Mouse (Mus musculus) bone marrow macrophage, adult 2 months (primary cell): Measurements from ENCODE around the gene Klf6.

Experiments used
- CTCF ChIP-seq: IDR thresholded peaks from 2 replicates; pipeline ENCODE4 v1.5.1; 2012; ENCODE audit warnings: low read depth, mild to moderate bottlenecking, low read length, moderate library complexity
- POLR2A ChIP-seq: IDR thresholded peaks from 2 replicates; pipeline ENCODE4 v1.6.1; 2012; ENCODE audit warnings: mild to moderate bottlenecking, low read depth, low read length, borderline replicate concordance

GRCm38 (mm10) chr13:5892684-5893447 is 31.6 kb downstream of the Klf6 start:
- TF ChIP-seq CTCF (no peak), POLR2A (no peak)
